Mouse (Mus musculus) hindbrain, postnatal 0 days (tissue): ENCODE results near the gene Vars. TPM values are rescaled to one million over a fixed set of nuclear protein-coding genes. Genes with fewer than 3 reads are reported as not detected.

Experiments used
- ATAC-seq: fragments of 200-750 bp; cut with Nextera tagmentation; 2 replicates; pipeline ENCODE4 v1.8.0; 2017; ENCODE audit warnings: mild to moderate bottlenecking, moderate TSS enrichment, moderate library complexity
- DNase-seq: peaks from one replicate; pipeline ENCODE4 v3.0.0-alpha.2; 2015; ENCODE audit warnings: low spot score
- H3K27ac ChIP-seq: fragments of 300-500 bp; sonication (generic); 2 replicates; pipeline ENCODE4 v1.5.1; 2014; ENCODE audit warnings: mild to moderate bottlenecking
- H3K27me3 ChIP-seq: fragments of 300-500 bp; sonication (generic); 2 replicates; pipeline ENCODE4 v1.6.1; 2014; ENCODE audit warnings: low read length, mixed read lengths; ENCODE audit not compliant: insufficient read depth
- H3K36me3 ChIP-seq: fragments of 300-500 bp; sonication (generic); 2 replicates; pipeline ENCODE4 v1.6.1; 2014; ENCODE audit warnings: low read length, mixed read lengths; ENCODE audit not compliant: insufficient read depth
- H3K4me1 ChIP-seq: fragments of 300-500 bp; sonication (generic); 2 replicates; pipeline ENCODE4 v1.6.1; 2014; ENCODE audit warnings: antibody characterized with exemption, low read length, mixed read lengths; ENCODE audit not compliant: insufficient read depth
- H3K4me2 ChIP-seq: fragments of 300-500 bp; sonication (generic); 2 replicates; pipeline ENCODE4 v1.6.1; 2014; ENCODE audit warnings: low read depth, mild to moderate bottlenecking, low read length, moderate library complexity, mixed read lengths
- H3K4me3 ChIP-seq: fragments of 300-500 bp; sonication (generic); 2 replicates; pipeline ENCODE4 v1.5.1; 2014; ENCODE audit warnings: low read length
- H3K9ac ChIP-seq: fragments of 300-500 bp; sonication (generic); replicated peaks from 2 replicates; pipeline ENCODE4 v1.6.1; 2014; ENCODE audit warnings: mild to moderate bottlenecking, low read length, moderate library complexity, mixed read lengths
- H3K9me3 ChIP-seq: fragments of 300-500 bp; sonication (generic); 2 replicates; pipeline ENCODE4 v1.6.1; 2016; ENCODE audit warnings: low read length, mixed read lengths
- CTCF ChIP-seq: IDR thresholded peaks from 2 replicates; pipeline ENCODE4 v1.5.1; 2016; ENCODE audit warnings: antibody characterized with exemption, control low read depth, low read depth
- WGBS: fragments of 180-500 bp; shearing (Covaris S2); extraction: QIAGEN DNeasy Blood & Tissue Kit; methylation state at CpG from one replicate; pipeline ENCODE4 v1.1.7; 2014; 5-methylcytosine and 5-hydroxymethylcytosine counted together
- polyA plus RNA-seq: library from polyadenylated mRNA; unstranded; fragments of >200 nt; fragmentation: Nextera tagmentation; extraction: Ambion mirVana; gene quantifications from 2 replicates; pipeline ENCODE4 v1.2.1, GENCODE M21; 2015
- total RNA-seq: library from RNA; depleted of rRNA; stranded (reverse); fragments of >200 nt; gene quantifications from 2 replicates; pipeline ENCODE4 v1.2.3, GENCODE M21; 2014

Gene Vars
- total and polyA plus RNA-seq, 2 experiments from 2014 or later, result 41.7 to 128 TPM

DNA sequence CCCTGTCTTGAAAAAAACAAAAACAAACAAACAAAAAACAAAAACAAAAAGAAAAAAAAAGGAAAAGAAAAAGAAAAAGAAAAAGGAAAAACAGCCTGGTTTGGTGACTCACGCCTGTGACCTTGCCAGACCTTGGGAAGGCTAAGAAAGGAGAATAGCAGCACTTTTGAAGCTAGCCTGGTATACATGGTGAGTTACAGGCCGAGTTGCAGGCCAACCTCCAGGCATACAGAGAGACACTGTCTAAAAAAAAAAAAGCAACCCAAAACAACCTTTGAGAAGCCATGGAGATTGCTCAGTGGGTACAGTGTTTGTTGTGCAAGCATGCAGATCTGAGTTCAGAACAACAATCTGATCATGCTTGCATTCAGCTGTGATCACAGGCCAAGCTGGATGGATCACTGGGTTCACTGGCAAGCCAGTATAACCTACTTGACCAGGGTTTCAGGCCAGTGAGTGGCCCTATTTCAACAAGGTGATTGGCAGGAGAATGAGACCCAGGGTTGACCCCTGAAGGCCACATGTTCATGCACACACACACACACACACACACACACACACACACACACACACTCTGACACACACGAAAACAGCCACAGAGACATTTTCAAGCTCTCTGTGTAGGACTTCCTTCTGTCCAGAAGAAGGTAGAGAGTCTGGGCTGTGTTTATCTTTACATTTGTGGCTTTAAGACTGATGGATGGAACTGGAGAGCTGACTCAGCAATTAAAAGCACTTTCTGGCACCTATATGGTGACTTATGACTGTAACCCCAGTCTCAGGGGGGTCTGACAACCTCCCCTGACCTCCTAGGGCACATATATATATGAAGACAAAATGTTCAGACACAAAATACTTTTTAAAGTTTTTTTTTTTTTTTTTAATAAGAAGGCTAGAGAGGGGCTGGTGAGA, 24.9 kb upstream of the Vars start:
- Histone ChIP-seq H3K27ac (no peak overlapping the region), H3K4me2 (no peak overlapping the region), H3K27me3 (no peaks in the 10 kb centered on the region), H3K4me1 (peaks cover under 1% of the 10 kb centered on the region), H3K9ac (no peak overlapping the region), H3K9me3 (no peaks in the 10 kb centered on the region), H3K36me3 (no peaks in the 10 kb centered on the region), H3K4me3 (no peak overlapping the region)
- no peak for ATAC-seq
- no peak for TF ChIP-seq CTCF
- WGBS, result 80% methylated on average over 3 of the region's 3 CpGs
- no peak for DNase-seq

DNA sequence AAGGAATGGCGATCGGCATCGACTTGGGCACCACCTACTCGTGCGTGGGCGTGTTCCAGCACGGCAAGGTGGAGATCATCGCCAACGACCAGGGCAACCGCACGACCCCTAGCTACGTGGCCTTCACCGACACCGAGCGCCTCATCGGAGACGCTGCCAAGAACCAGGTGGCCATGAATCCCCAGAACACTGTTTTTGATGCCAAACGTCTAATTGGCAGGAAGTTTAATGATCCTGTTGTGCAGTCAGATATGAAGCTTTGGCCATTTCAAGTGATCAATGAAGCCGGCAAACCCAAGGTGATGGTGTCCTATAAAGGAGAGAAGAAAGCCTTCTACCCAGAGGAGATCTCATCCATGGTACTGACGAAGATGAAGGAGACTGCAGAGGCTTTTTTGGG, 23.8 kb upstream of the Vars start:
- H3K27me3 ChIP-seq, result no peaks in the 10 kb centered on the region
- DNase-seq, result no peak
- no peak for TF ChIP-seq CTCF
- H3K4me1 ChIP-seq, result peaks cover 3% of the 10 kb centered on the region
- H3K4me3 ChIP-seq, result no peak overlapping the region
- WGBS, result 91% methylated on average over 20 of the region's 20 CpGs
- H3K36me3 ChIP-seq, result no peaks in the 10 kb centered on the region
- no peak overlapping the region for H3K4me2 ChIP-seq
- H3K27ac ChIP-seq, result no peak overlapping the region
- no peaks in the 10 kb centered on the region for H3K9me3 ChIP-seq
- ATAC-seq, result no peak
- no peak overlapping the region for H3K9ac ChIP-seq

DNA sequence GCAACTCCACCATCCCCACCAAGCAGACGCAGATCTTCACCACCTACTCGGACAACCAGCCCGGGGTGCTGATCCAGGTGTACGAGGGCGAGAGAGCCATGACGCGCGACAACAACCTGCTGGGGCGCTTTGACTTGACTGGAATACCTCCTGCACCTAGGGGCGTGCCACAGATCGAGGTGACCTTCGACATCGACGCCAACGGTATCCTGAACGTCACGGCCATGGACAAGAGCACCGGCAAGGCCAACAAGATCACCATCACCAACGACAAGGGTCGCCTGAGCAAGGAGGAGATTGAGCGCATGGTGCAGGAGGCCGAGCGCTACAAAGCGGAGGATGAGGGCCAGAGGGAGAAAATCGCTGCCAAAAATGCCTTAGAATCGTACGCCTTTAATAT, 22.5 kb upstream of the Vars start:
- H3K27me3 ChIP-seq, result no peaks in the 10 kb centered on the region
- H3K4me2 ChIP-seq, result no peak overlapping the region
- DNase-seq (no peak), ATAC-seq (no peak)
- 90% methylated on average over 27 of the region's 27 CpGs for WGBS
- no peak for TF ChIP-seq CTCF
- peaks cover 7% of the 10 kb centered on the region for H3K4me1 ChIP-seq
- no peak overlapping the region for H3K27ac ChIP-seq
- no peak overlapping the region for H3K9ac ChIP-seq
- no peak overlapping the region for H3K4me3 ChIP-seq
- H3K36me3 ChIP-seq, result no peaks in the 10 kb centered on the region
- H3K9me3 ChIP-seq, result no peaks in the 10 kb centered on the region

DNA sequence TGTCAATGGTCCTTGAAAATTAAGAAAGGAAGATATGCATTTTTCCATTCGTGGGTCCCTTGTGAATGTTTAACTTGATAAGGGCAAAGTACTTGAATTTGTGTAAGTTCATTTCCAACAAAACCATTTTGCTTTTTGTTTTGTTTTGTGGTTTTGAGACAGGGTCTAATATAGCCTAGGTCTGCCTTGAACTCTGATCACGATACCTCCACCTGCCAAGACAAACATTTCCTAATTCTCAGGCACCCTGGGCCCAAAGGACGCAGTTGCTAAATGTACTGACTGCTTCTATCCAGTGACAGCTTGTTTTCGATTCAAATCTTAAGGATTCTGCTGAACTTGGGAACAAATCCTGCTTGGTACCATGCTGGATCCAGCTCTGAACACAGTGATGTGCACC, 21.2 kb upstream of the Vars start:
- TF ChIP-seq CTCF, result no peak
- Histone ChIP-seq H3K4me3 (no peak overlapping the region), H3K27ac (no peak overlapping the region), H3K9me3 (no peaks in the 10 kb centered on the region), H3K36me3 (no peaks in the 10 kb centered on the region), H3K27me3 (no peaks in the 10 kb centered on the region), H3K9ac (no peak overlapping the region), H3K4me1 (peaks cover 7% of the 10 kb centered on the region), H3K4me2 (no peak overlapping the region)
- 94% methylated on average over 4 of the region's 4 CpGs for WGBS
- ATAC-seq (no peak), DNase-seq (no peak)

DNA sequence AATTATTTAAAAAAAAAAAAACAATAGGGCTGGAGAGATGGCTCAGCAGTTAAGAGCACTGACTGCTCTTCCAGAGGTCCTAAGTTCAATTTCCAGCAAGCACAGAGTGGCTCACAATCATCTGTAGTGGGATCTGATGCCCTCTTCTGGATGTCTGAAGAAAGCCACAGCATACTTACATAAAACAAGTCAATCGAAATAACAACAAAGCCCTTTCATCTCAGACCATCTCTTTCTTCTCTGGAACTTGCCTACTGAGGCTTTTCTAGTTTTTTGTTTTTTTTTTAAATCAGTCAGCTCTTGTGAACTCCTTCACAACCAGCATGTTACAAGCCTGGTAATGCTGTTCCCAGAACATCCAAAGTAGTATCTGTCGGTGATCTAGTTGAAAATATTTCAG, 20.1 kb upstream of the Vars start:
- H3K4me3 ChIP-seq, result peak overlapping the region; percentile 79
- ATAC-seq, result no peak
- WGBS, result 13% methylated on average over 2 of the region's 2 CpGs
- DNase-seq, result peak; percentile 70
- H3K27me3 ChIP-seq, result no peaks in the 10 kb centered on the region
- H3K36me3 ChIP-seq, result peaks cover 5% of the 10 kb centered on the region; the same call in 1 of the 2 replicates
- peak overlapping the region; percentile 94; the same call in 1 of the 2 replicates for H3K27ac ChIP-seq
- H3K9ac ChIP-seq, result peak overlapping the region; percentile 79; the same call in 1 of the 2 replicates
- H3K4me2 ChIP-seq, result peak overlapping the region; percentile 78
- no peaks in the 10 kb centered on the region for H3K9me3 ChIP-seq
- H3K4me1 ChIP-seq, result peaks cover 7% of the 10 kb centered on the region
- peak; percentile 66 for TF ChIP-seq CTCF

DNA sequence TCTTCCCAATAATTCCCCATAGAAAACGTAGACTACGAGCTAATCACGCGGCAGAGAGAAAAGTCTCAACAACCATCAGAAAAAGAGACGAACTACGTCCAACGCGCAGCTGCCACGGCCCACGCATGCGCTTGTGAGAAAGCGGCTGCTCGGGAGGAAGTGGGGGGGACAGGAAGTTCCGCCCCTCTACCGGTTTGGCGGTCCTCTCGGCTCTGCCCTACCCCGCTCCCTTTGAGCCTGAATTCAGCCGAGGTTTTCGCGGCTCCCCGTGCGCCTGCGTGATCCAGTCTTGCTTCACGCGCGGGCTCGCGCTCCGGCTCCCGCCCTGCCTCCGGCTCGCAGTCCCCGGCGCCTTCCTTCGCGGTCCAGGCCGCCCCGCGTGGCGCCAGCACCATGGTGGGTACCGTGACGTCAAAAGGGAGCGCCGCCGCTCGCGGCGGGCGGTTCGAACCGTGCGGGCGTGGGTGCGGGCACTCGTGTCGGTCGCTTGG, 19.1 kb upstream of the Vars start, which contains the start of gene Lsm2:
Lsm2 (plus strand) TSS at position 173 of the 491 bp plus-strand sequence.
- TF ChIP-seq CTCF, result no peak
- peak; percentile 96 for ATAC-seq
- DNase-seq, result peak; percentile 95
- Histone ChIP-seq H3K27me3 (no peaks in the 10 kb centered on the region), H3K4me3 (peak within 1 kb of the TSS; percentile 79), H3K36me3 (peaks cover 15% of the 10 kb centered on the region; the same call in 1 of the 2 replicates), H3K9ac (peak within 1 kb of the TSS; percentile 79), H3K9me3 (no peaks in the 10 kb centered on the region), H3K27ac (peak within 1 kb of the TSS; percentile 94), H3K4me1 (peaks cover 7% of the 10 kb centered on the region), H3K4me2 (peak within 1 kb of the TSS; percentile 78)
- WGBS, result under 1% methylated on average over 56 of the region's 58 CpGs
